Mouse (Mus musculus) small intestine, adult 2 months (tissue): ENCODE data around the gene Il3.
A peak's percentile ranks its signal among the peaks of the same experiment; 100 is the strongest.

ENCODE experiments used
- CTCF ChIP-seq: fragments of 200-500 bp; IDR thresholded peaks from 2 replicates; pipeline ENCODE4 v1.5.1; 2012; ENCODE audit warnings: low read depth, mild to moderate bottlenecking, control low read depth, inconsistent platforms, low read length, moderate library complexity, mixed read lengths; ENCODE audit not compliant: insufficient replicate concordance, insufficient read length; ENCODE audit errors: extremely low read depth
- POLR2A ChIP-seq: fragments of 200-500 bp; IDR thresholded peaks from 2 replicates; pipeline ENCODE4 v1.6.1; 2012; ENCODE audit warnings: low read depth, mild to moderate bottlenecking, control low read depth, inconsistent platforms, low read length, moderate library complexity

DNA sequence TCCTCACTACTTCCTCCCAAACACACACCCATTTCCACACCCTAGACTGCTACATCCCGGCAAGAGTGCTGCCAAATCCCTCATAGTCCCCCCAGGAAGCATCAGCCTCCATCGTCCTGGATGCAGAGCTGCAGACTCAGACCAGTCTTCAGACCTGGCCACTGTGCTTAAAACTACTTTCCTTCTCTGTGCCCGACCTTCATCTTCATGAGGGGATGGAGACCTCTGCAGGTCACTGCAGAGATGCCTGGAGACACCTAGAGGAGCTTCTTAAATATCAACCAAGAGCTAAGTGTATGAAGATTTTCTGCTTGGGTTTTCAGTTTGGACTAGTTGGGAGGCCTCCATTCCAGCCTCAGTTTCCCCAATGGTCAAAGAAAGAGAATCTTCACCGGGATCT lies 13.0 kb downstream of the Il3 start:
- TF ChIP-seq CTCF (peak; percentile 42; the same call in 1 of the 2 replicates), POLR2A (no peak)
